Mouse (Mus musculus) E14TG2a.4 (cell line): ENCODE results near the gene Hist3h2a.

Experiments
- CTCF ChIP-seq: conservative IDR thresholded peaks from 2 replicates; pipeline ENCODE4 v1.5.1; 2014; ENCODE audit warnings: low read length
- NANOG ChIP-seq: IDR thresholded peaks from 2 replicates; pipeline ENCODE4 v1.6.1; 2014; ENCODE audit warnings: borderline replicate concordance, low read length, mixed read lengths
- POU5F1 ChIP-seq: IDR thresholded peaks from 2 replicates; pipeline ENCODE4 v1.6.1; 2014; ENCODE audit warnings: low read length, borderline replicate concordance

DNA sequence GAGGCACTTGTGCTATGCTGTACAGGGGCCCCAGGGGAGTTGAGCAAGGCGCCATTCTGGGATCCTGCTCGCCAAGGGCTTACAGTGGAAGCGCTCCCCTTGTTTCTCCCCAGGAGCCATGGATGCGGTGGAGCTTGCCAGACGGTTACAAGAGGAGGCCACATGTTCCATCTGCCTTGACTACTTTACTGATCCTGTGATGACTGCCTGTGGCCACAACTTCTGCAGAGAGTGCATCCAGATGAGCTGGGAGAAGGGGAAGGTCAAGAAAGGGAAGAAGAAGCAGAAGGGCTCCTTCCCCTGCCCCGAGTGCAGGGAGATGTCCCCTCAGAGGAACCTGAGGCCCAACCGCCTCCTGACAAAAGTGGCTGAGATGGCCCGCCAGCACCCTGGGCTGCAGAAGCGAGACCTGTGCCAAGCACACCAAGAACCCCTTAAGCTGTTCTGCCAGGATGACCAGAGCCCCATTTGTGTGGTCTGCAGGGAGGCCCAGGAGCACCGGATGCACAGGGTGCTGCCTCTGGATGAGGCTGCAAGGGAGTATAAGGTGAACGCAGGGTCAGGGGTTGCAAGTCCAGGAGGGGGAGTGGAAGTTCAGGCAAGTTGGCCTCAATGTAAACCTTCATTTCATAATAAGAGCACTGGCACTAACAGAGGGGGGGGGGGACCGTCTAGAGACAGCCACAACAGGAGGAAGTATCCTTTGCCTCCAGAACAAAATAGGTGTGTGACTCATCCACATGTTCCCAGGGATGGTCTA is 10.7 kb downstream of the Hist3h2a start:
- TF ChIP-seq CTCF (no peak), NANOG (no peak), POU5F1 (no peak)
